Mouse (Mus musculus): ENCODE data around the gene Tfpi2. TPM values are rescaled to one million over a fixed set of nuclear protein-coding genes. Genes with fewer than 3 reads are reported as not detected.

Gene Tfpi2
- 0.22 and 0.78 TPM in 2 replicates for polyA plus RNA-seq (2012; rRNA removed)

DNA sequence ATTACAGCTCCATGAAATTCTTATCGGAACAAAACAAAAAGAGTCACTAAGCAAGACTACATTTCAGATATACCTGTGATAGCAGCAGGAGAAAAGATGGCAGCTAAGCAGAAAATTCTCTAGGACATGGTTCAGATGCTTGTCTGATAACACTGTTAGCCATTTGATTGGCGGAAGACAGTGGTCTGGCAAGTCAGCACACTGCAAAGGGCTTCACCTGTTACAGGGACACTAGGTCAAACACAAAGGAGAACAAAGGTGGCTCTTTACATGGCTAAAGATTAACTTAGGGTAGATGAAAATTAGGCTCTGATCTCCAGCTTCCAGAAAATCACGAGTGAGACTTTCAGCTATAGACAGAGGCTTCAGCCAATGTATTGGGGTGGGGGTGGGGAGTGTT is at the start of gene Tfpi2:
Tfpi2 (minus strand) TSS at position 170 of the 400 bp plus-strand sequence.
- no peak for DNase-seq (ENCODE audit: extremely low spot score in 1 of 2, low spot score in 1 of 2)

DNA sequence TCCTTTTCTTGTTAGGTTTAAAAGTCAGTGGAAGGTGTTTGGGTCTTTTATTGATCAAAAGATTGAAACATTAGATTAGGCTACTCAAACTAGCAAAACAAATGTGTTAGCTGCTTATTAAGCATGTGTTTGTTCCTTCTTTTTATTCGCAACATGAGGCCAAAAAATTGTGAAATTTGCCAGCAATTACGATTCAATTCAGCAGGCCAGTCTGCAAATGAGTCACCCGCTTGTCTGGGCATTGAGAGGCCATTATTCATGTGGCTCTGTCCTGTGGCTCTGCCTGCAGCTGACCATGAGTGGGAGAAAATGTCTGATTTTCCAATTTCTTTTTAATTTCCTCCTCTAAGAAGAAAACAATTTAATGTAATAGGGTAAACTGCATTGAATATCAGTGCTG is 42.2 kb upstream of the Tfpi2 start:
- no peak for DNase-seq (ENCODE audit: extremely low spot score in 1 of 2, low spot score in 1 of 2)

- no peak for DNase-seq (ENCODE audit: extremely low spot score in 1 of 2, low spot score in 1 of 2)
Measured at GRCm38 (mm10) chr6:4026367-4026766, 37.6 kb upstream of the Tfpi2 start.

GRCm38 (mm10) chr6:4022645-4023044 is 33.9 kb upstream of the Tfpi2 start:
- no peak for DNase-seq (ENCODE audit: extremely low spot score in 1 of 2, low spot score in 1 of 2)

GRCm38 (mm10) chr6:4009548-4009947 is 20.8 kb upstream of the Tfpi2 start:
- no peak for DNase-seq (ENCODE audit: extremely low spot score in 1 of 2, low spot score in 1 of 2)

DNA sequence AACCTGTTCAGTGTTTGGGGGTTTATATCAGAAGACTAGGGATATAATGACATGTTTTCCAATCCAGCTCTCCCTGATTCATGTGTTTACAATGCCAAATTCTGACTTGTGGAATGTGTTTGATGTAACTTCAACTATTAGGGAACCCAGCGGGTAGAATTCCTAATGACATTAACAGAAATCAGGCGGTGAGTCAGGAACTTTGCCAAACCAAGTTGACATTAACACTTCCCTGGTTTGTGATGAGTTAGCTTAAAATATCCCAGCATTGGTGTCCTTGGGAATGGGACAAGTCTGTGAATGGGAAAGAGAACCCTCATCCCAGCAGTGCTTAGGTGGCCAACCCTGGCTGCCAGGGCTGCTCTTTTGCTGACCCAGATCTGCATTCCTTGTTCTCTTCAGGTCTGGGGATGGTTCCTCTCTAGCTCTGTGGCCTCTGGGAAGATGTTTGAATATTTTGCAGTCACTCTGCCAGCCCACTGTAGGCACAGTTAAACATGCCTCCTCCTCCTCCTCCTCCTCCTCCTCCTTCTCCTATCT is 19.9 kb upstream of the Tfpi2 start:
- DNase-seq (ENCODE audit: extremely low spot score in 1 of 2, low spot score in 1 of 2) = no peak

- no peak for DNase-seq (ENCODE audit: extremely low spot score in 1 of 2, low spot score in 1 of 2)
Measured at GRCm38 (mm10) chr6:4004808-4005207, 16.1 kb upstream of the Tfpi2 start.

DNA sequence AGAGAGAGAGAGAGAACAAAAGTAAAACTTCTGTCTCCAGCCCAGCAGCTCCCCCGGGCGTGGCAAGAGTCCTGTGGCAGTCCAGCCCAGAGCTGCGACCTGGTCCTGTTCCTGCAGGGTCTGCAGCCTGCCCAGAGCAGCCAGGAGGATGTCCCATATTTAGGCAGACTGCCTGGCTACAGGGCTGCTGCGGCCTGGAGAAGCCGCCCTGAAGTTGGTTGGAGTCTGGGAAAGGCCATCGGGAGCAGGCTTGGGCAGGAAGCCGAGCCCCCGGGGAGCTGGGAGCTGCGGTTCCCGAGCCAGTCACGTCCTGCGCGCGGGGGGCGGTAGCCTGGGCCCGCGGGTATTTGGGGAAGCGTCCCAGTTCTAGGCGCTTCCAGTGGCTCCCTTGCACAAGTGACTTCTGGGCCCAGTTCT is 15.2 kb upstream of the Tfpi2 start, which contains the start of gene Gng11:
Gng11 (plus strand) TSS at position 15 of the 417 bp plus-strand sequence.
- peak in 1 of 2 experiments; percentile 6 for DNase-seq (ENCODE audit: extremely low spot score in 1 of 2, low spot score in 1 of 2)

DNA sequence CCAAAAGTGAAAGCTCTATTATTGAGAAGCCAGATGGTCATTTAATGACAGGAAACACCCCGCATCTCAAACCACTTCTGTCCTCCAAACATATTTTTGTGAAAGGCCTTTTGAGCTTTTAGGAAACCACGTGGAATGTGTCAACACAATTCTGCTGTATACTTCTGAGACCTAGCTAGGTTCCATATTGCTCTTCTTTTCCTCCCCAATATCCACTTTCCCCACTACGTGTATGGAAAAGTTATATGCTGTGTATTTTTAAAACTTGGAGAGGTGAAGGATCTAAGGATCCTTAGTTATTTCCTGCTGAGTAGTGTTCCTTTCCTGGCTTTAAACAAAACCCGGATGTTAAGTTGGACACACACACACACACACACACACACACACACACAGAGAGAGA is 14.7 kb upstream of the Tfpi2 start:
- DNase-seq (ENCODE audit: extremely low spot score in 1 of 2, low spot score in 1 of 2) = no peak

- DNase-seq (ENCODE audit: extremely low spot score in 1 of 2, low spot score in 1 of 2) = no peak
Measured at GRCm38 (mm10) chr6:4000716-4001115, 12.0 kb upstream of the Tfpi2 start.

- DNase-seq (ENCODE audit: extremely low spot score in 1 of 2, low spot score in 1 of 2) = no peak
Measured at GRCm38 (mm10) chr6:3999296-3999695, 10.6 kb upstream of the Tfpi2 start.

GRCm38 (mm10) chr6:3998089-3998488 is 9.4 kb upstream of the Tfpi2 start:
- no peak for DNase-seq (ENCODE audit: extremely low spot score in 1 of 2, low spot score in 1 of 2)

DNA sequence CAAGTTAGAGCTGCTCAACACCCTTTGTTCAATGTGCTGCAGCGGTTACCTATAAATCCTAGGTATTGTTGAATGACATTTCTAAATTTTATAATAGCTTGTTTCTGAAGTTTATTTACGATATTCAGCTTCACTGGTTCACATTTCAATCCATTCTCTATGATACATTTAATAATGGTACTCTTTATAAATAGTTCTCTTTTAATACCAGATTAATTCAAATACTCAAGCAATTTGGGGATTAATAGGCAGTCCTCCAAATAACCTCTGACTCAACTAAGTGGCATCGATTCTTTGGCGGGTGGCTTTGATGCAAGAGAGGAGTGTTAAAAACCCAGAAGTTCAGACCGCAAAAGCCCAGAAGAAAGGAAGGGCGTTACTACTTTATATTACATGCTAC is 4.8 kb upstream of the Tfpi2 start, which contains the start of gene Gngt1:
Gngt1 (plus strand) TSS at position 301 of the 400 bp plus-strand sequence.
- no peak for DNase-seq (ENCODE audit: extremely low spot score in 1 of 2, low spot score in 1 of 2)

- no peak for DNase-seq (ENCODE audit: extremely low spot score in 1 of 2, low spot score in 1 of 2)
Measured at GRCm38 (mm10) chr6:3982661-3983284, 5.9 kb downstream of the Tfpi2 start.

- no peak for DNase-seq (ENCODE audit: extremely low spot score in 1 of 2, low spot score in 1 of 2)
Measured at GRCm38 (mm10) chr6:3973679-3974078, 15.0 kb downstream of the Tfpi2 start.

- DNase-seq (ENCODE audit: extremely low spot score in 1 of 2, low spot score in 1 of 2) = peak in 1 of 2 experiments; percentile 31
Measured at GRCm38 (mm10) chr6:3967676-3968626, 20.8 kb downstream of the Tfpi2 start.

DNA sequence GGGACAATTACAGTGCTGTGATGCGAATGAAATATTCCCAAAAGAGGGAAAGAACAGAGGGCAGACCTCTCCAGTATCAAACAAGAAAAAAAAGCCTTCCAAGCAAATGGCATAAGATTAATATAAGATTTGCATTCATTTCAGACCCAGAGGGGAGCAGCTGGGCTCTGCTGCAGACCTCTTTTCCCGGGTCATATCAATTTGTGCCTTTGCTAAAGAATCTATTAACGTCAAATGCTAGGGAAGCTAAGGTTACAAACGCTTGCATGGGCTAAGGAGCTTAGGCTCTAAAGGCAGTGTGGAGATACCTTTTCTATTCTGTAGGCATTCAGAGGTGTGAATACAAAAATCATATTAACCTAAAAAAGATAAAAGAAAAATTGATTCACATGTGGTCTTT is 33.8 kb downstream of the Tfpi2 start:
- DNase-seq (ENCODE audit: extremely low spot score in 1 of 2, low spot score in 1 of 2) = no peak

- no peak for DNase-seq (ENCODE audit: extremely low spot score in 1 of 2, low spot score in 1 of 2)
Measured at GRCm38 (mm10) chr6:3936140-3936714, 52.5 kb downstream of the Tfpi2 start.

DNA sequence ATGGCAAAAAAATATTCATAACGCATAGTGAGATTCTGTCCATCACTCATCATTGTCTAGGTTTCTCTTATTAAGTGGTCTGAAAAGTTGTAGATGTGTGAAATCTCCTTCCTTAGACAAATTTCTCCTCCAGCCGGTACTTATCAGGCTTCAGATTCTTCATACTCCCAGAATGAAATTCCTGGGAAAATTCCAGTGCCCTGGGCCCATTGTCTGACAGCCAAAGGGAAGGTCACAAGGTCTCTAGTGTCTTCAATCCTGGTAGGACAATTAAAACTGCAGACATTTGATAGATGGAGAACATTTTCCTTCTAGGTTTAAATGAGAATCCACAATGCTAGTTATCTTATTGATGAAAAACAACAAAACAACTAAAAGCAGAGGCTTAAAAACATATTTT is 53.1 kb downstream of the Tfpi2 start:
- no peak for DNase-seq (ENCODE audit: extremely low spot score in 1 of 2, low spot score in 1 of 2)

GRCm38 (mm10) chr6:3935048-3935447 is 53.7 kb downstream of the Tfpi2 start:
- no peak for DNase-seq (ENCODE audit: extremely low spot score in 1 of 2, low spot score in 1 of 2)

- no peak for DNase-seq (ENCODE audit: extremely low spot score in 1 of 2, low spot score in 1 of 2)
Measured at GRCm38 (mm10) chr6:3926140-3926539, 62.6 kb downstream of the Tfpi2 start.
